Mouse (Mus musculus) gastrocnemius, adult 18-20 months (tissue): ENCODE results near the gene Gstp3. TPM values are rescaled to one million over a fixed set of nuclear protein-coding genes. Genes with fewer than 3 reads are reported as not detected.
A peak's percentile ranks its signal among the peaks of the same experiment; 100 is the strongest.
"Not testable (repeated sequence)": the region's sequence is repeated elsewhere in the genome, so short reads cannot be mapped to it uniquely, and the experiment has no call there.

Experiments
- DNase-seq: peaks from one replicate; pipeline ENCODE4 v3.0.0; 2021; ENCODE audit warnings: low spot score
- total RNA-seq, 2 experiments: library from RNA; stranded (reverse); gene quantifications; 2 replicates each; pipeline ENCODE4 v1.2.3; 2021

Gene Gstp3
- total RNA-seq, 2 experiments from 2014 or later: not detected

DNA sequence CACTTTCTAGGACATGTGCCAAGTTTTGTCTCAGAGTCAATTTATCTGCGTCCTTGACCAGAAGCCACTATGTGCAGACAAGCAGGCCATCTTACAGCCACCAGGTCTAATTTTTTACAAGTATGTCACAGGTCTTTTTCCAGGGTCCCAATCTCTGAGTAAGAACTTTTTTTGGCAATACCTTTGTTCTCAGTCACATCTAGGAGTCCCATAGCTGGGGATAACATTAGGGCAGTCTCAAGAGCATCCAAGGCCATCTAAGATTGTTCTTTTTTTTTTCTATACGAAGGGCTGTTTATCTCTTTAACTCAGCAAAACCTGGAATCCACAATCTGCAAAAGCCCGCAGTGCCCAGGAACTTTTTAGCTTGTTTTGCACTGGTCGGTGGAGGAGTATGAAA, 4.0 kb upstream of the Gstp3 start:
- DNase-seq: not testable (repeated sequence)

GRCm38 (mm10) chr19:4060899-4061465, 1.6 kb upstream of the Gstp3 start:
- DNase-seq: no peak

- DNase-seq: not testable (repeated sequence)
Observed at GRCm38 (mm10) chr19:4060044-4060898, 902 bp upstream of the Gstp3 start.

GRCm38 (mm10) chr19:4058581-4058980, 788 bp downstream of the Gstp3 start:
- no peak for DNase-seq

DNA sequence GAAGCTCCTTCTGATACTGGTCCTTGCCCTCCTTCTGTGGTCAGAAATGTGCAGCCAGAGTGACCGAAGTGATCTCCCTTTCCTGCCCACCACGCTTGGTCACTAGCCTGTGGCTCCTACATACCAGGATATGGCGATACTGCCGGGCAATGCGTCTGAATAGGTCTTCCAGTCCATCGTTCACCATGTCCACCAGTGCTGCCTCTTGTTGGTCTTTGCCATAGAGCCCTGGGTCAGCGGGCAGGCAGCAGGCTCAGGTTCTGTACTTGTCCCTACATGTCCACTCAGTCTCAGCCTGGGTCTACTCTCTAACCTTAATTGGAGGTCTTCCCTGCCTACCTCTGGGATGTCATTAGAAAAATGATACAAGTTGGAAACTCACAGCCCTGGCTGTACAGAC, 1.4 kb downstream of the Gstp3 start:
- no peak for DNase-seq

GRCm38 (mm10) chr19:4057389-4057788, 2.0 kb downstream of the Gstp3 start:
- DNase-seq: no peak

DNA sequence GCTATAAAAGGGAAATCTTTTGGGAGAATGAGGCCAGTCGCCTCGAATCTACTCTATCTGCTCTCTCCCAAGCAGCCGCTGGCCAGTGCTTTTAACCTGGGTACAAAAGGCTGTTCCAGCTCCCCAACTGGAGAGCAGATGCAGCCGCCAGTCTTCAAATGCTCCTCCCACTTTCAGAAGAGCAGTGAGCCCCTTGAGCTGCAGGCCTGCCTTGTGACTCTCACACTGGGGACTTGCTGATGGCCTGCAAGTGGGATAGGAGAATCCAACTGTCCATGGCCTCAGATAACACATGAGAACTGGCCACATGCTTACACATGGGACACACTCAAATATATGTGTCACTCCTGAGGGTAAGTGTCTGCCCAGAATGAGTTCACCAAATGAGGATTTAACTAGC, 2.6 kb downstream of the Gstp3 start:
- no peak for DNase-seq

GRCm38 (mm10) chr19:4055947-4056693, 3.2 kb downstream of the Gstp3 start:
- DNase-seq: no peak

DNA sequence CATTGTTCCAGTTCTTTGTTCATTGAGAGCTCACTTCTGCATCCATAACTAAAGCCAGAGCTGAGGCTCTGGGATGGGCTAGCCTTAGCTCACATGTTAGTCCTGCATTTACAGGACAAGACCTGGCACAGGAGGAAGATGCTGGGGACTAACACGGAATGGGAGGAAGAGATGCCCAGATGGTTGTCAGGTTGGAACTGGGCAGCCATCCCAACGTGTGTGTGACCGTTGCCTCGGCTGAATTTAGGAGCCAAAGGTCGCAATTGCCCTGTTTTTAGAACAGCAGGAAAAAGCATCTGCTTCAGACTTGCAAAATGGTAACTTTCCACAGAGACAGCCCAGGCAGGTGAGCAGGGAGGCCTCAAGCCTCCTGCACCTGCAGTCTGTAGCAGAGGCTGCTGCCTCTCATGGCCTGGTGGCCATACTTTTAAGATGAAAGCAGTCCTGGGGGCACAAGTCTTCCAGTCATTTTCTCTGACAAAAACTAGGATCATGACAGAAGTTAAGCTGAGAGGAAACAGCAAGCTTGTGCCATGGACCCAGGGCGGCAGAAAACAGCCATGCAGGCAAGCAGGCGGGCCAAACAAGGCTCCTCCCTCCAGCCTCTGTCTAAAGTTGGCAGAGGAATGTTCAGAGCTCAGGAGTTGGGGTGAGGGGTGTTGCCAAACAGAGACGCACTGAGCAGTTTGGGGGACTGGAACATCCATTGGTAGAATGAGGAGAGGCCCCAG, 4.0 kb downstream of the Gstp3 start:
- DNase-seq: no peak

- DNase-seq: no peak
Observed at GRCm38 (mm10) chr19:4054613-4055012, 4.8 kb downstream of the Gstp3 start.

DNA sequence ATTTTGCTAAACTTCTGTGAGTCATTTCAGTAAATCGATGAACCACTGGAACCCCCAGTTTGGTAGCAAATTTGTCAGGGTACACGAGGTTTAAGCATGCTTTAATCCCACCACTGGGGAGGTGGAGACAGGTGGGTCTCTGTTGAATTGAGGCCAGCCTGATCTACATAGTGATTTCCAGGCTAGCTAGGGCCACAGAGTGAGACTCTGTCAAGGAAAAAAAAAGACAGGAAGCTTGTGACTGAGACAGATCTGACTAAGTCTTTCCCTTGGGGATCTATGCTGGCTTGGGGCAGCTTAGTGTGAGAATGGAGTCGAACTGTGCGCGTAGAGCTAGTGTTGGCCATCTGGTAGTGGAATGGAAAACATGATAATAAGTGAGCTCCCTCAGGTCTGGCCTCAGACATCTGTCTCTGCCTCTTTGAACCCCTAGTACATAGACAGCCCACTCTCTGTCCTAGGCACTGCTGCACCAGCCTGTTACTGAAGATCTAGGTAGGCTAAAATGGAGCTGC, 6.8 kb downstream of the Gstp3 start:
- DNase-seq: no peak

DNA sequence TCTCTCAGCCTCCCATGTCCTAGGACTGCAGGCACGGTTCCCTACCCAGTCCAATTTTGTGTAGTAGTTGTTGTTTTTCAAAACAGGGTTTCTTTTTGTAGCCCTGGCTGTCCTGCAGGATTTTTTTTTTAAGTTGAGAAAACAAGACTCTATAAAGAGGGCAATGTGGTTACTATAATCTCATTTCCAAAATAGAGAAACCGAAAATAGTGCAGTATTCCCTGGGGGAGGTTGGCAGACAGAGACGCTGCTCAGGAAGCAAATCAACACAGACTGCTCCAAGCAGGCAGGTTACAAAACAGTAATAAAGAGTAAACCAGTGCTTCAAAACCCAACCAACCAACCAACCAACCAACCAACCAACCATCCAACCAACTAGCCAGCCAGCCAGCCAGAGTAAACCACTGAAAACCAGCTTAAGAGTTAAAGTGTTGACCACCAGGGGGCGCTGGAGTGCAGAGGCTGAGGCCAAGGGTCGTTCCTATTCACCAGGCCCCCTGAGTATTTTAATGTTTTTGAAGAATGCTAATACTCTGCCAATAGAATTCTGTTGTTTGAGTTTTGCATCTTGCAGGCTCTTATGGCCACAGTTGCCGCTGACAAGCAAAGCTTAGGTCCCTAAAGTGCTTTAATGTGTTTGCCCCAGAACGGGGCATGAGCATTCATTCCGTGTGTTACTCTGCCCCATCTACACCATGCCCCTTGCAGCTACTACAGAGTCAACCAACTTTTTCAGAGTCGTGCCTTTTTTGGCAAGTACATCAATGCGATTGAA, 7.4 kb downstream of the Gstp3 start:
- peak; percentile 66 for DNase-seq

DNA sequence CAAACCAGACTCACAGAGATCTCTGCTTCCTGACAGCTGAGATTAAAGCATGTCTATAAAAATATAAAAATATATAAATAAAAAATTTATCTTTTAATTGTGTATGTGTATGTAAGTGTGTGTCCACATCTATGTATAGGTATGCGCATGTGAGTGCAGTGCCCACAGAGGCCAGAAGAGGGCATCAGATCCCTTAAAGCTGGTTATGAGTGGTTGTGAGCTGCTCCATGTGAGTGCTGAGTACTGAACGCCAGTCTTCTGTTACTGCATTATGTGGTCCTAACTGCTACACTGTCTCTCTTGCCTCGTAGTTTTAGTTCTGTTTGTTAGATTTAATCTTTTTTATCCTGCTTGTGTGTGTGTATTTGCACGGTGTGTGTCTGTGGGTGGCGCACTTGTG, 8.4 kb downstream of the Gstp3 start:
- no peak for DNase-seq

GRCm38 (mm10) chr19:4049069-4049468, 10.3 kb downstream of the Gstp3 start:
- DNase-seq: not testable (repeated sequence)

- peak; percentile 79 for DNase-seq
Observed at GRCm38 (mm10) chr19:4047859-4048258, 11.5 kb downstream of the Gstp3 start.

GRCm38 (mm10) chr19:4046866-4047254, 12.5 kb downstream of the Gstp3 start:
- DNase-seq: no peak

GRCm38 (mm10) chr19:4045966-4046865, 13.2 kb downstream of the Gstp3 start, which contains the start of gene Gstp2:
Gene Gstp2, minus strand, starts transcription at chr19:4046023.
- peak; percentile 88 for DNase-seq

DNA sequence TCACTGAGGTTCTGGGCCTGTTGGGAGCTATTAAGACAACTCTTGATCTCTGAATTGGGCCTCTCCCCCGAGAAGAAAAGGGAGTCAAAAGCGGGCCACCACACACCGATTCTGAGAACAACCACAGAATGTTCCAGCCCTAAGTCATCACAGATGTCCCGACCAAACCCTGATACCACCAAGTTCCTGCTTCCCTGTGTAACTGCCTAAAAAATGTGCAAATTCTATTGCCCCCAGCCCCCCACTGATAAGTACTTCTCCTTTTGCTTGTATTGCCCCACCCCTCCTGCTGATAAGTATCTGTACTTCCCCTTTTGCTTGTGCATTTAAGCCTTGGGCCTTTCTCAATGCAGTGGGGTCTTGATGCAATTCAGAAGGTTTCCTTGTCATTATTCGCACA, 15.3 kb downstream of the Gstp3 start:
- DNase-seq: not testable (repeated sequence)

DNA sequence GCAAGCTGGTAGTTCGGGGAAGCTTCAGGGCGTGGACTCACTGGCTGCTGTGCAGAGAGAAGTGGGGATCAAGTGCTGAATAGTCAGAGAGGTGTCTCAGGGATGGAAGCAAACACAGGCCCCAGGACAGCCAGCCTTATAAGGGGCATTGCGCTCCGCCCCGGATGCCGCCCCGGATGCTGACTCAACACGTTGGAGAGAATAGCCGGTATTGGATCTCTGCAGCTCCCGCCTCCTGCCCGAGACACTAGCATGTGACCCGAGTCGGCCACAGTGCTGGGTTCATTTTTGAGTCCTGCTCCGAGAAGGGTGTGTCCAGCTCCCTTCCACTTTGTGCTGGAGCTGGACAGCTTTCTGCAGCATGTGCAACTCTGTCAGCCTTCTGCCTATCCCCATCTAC, 17.2 kb downstream of the Gstp3 start:
- peak; percentile 70 for DNase-seq
